ENCODE assay signal across 11 mouse cellular contexts in genomic region chr8:104542160-104542559, GRCm38 (mm10). TPM values are rescaled to one million over a fixed set of nuclear protein-coding genes. Genes with fewer than 3 reads are reported as not detected.
A peak's percentile ranks its signal among the peaks of the same experiment; 100 is the strongest.
DNase-seq lines count a peak whose midpoint lies in the region; ATAC-seq and TF ChIP-seq lines count a peak whose summit lies in the region.
"Had no signal": no experiment of that assay in that cellular context is flagged by ENCODE, and none has a peak within 500 bp of the region (broad histone marks: within the 10 kb centered on the region; RNA-seq: fewer than 3 reads in every experiment).

No protein-coding gene starts in this region.

- no peak overlapping the region for H3K4me3 ChIP-seq in hindbrain, embryonic 16.5 days (ENCODE audit: low read length)
- H3K4me3 ChIP-seq in hindbrain, embryonic 10.5 days, result no peak overlapping the region
- peak overlapping the region; percentile 73 for H3K4me3 ChIP-seq in layer of hippocampus, adult 2 months
- H3K4me3 ChIP-seq in myocyte, result no peak overlapping the region

- H3K4me1 ChIP-seq in hindbrain, embryonic 16.5 days (ENCODE audit: control insufficient read depth, insufficient read depth, low read depth, low read length), result peaks cover 17% of the 10 kb centered on the region
- H3K4me1 ChIP-seq in hindbrain, embryonic 10.5 days (replicated peaks), result peaks cover 19% of the 10 kb centered on the region

- no peak for TF ChIP-seq CTCF in layer of hippocampus, adult 2 months (conservative IDR thresholded peaks at IDR 0.05)

- peaks cover 33% of the 10 kb centered on the region for H3K27me3 ChIP-seq in hindbrain, embryonic 16.5 days (replicated peaks; ENCODE audit: control insufficient read depth, insufficient read depth, low read length)
- H3K27me3 ChIP-seq in hindbrain, embryonic 10.5 days (ENCODE audit: insufficient read depth, poor library complexity, severe bottlenecking), result peaks cover 75% of the 10 kb centered on the region
- peaks cover 31% of the 10 kb centered on the region for H3K27me3 ChIP-seq in myocyte (ENCODE audit: control insufficient read depth, insufficient read depth, insufficient read length)

- peak; percentile 37; the same call in 1 of the 2 replicates for ATAC-seq in cerebellum, adult (ENCODE audit: insufficient number of reproducible peaks, low FRiP score, low TSS enrichment)
- ATAC-seq in hindbrain, embryonic 16.5 days, result no peak
- ATAC-seq: Patski had no signal

- 8% methylated on average over 11 of the region's 11 CpGs for WGBS in hindbrain, embryonic 16.5 days
- 9% methylated on average over 11 of the region's 11 CpGs for WGBS in hindbrain, embryonic 10.5 days

- no peak overlapping the region; the same call in 1 of the 2 replicates for H3K9ac ChIP-seq in hindbrain, embryonic 16.5 days (ENCODE audit: low read depth, low read length)
- H3K9ac ChIP-seq: lung, embryonic 14.5 days had no signal

- no peaks in the 10 kb centered on the region for H3K36me3 ChIP-seq in hindbrain, embryonic 16.5 days (ENCODE audit: control insufficient read depth, insufficient read depth, low read length)
- no peaks in the 10 kb centered on the region for H3K36me3 ChIP-seq in hindbrain, embryonic 10.5 days
- no peaks in the 10 kb centered on the region for H3K36me3 ChIP-seq in myocyte (ENCODE audit: control insufficient read depth, insufficient read depth)

- no peaks in the 10 kb centered on the region for H3K79me2 ChIP-seq in myocyte (ENCODE audit: control insufficient read depth, insufficient read depth)

- no peak for TF ChIP-seq POLR2A in myocyte (IDR thresholded peaks at IDR 0.05; ENCODE audit: insufficient read length, low read depth)

- H3K9me3 ChIP-seq in hindbrain, embryonic 16.5 days (ENCODE audit: control insufficient read depth, low read length), result no peaks in the 10 kb centered on the region
- no peaks in the 10 kb centered on the region for H3K9me3 ChIP-seq in hindbrain, embryonic 10.5 days

- H3ac ChIP-seq in myocyte (ENCODE audit: control insufficient read depth, insufficient read length), result no peak overlapping the region

- H3K27ac ChIP-seq in hindbrain, embryonic 16.5 days (ENCODE audit: low read depth, low read length), result no peak overlapping the region
- H3K27ac ChIP-seq in hindbrain, embryonic 10.5 days, result no peak overlapping the region
- peak overlapping the region; percentile 96 for H3K27ac ChIP-seq in layer of hippocampus, adult 2 months

- no peak for DNase-seq in cerebellum, postnatal 4 days (ENCODE audit: low spot score in 2 of 2)
- no peak for DNase-seq in hindbrain, embryonic 10.5 days (ENCODE audit: low spot score)
- DNase-seq in layer of hippocampus, adult 2 months (ENCODE audit: low spot score in 2 of 2), result peak; percentile 67 to 79
- no peak for DNase-seq in spleen, postnatal 14 days (ENCODE audit: low spot score in 2 of 2)
- DNase-seq in lung, adult 18-20 months, result no peak
- DNase-seq: lung, embryonic 14.5 days; thymus, postnatal 14 days had no signal

- 0 out of 2 replicates have a peak overlapping the region, but pooled peaks have one; percentile 10 for H3K4me2 ChIP-seq in hindbrain, embryonic 16.5 days (ENCODE audit: low read length)
- peak overlapping the region; percentile 56 for H3K4me2 ChIP-seq in myocyte (ENCODE audit: low read depth)

TF ChIP-seq in myocyte, 11 proteins besides CTCF, POLR2A, EP300 and RAD21:
- TF ChIP-seq MYOG (IDR thresholded peaks at IDR 0.05; ENCODE audit: control insufficient read depth in 1 of 3, insufficient read depth in 1 of 3, insufficient read length in 2 of 3, low read depth in 2 of 3) (no peak), REST (IDR thresholded peaks at IDR 0.05; ENCODE audit: insufficient read depth, insufficient read length) (no peak), TCF12 (IDR thresholded peaks at IDR 0.05; ENCODE audit: insufficient read depth, poor library complexity, severe bottlenecking) (no peak), USF1 (IDR thresholded peaks at IDR 0.05; ENCODE audit: low read depth) (no peak), E2F4 (IDR thresholded peaks at IDR 0.05; ENCODE audit: insufficient read depth) (no peak), TCF3 (IDR thresholded peaks at IDR 0.05; ENCODE audit: insufficient read length, low read depth) (no peak), CEBPB (IDR thresholded peaks at IDR 0.05; ENCODE audit: insufficient read depth, poor library complexity, severe bottlenecking) (no peak), MAX (IDR thresholded peaks at IDR 0.05; ENCODE audit: low read depth) (no peak), MYOD1 (IDR thresholded peaks at IDR 0.05; ENCODE audit: control insufficient read depth in 1 of 3, insufficient read length in 2 of 3, low read depth in 2 of 3) (no peak)

RNA-seq across cellular contexts. Expression of gene Car7, which starts 7.7 kb away (rescaled TPM):
- 3.5 and 4.9 TPM in 2 replicates for polyA plus RNA-seq in hindbrain, embryonic 16.5 days (2015; fragmentation: Nextera tagmentation; extraction: Ambion mirVana)
- 0.90 and 1.4 TPM in 2 replicates for polyA plus RNA-seq in hindbrain, embryonic 10.5 days (2016; fragmentation: Nextera tagmentation; extraction: Ambion mirVana)
- 10 to 100 TPM; 19.3 to 19.7 TPM for total RNA-seq in layer of hippocampus, adult 2 months (2021)
- polyA plus RNA-seq in myocyte (2012; fragmentation: generic; extraction: Trizol), result 0.64 TPM

RNA-seq across cellular contexts. Expression of gene Nae1, which starts 7.7 kb away (rescaled TPM):
- 104 and 108 TPM in 2 replicates for polyA plus RNA-seq in hindbrain, embryonic 16.5 days (2015; fragmentation: Nextera tagmentation; extraction: Ambion mirVana)
- 121 and 126 TPM in 2 replicates for polyA plus RNA-seq in hindbrain, embryonic 10.5 days (2016; fragmentation: Nextera tagmentation; extraction: Ambion mirVana)
- total RNA-seq in layer of hippocampus, adult 2 months (2021), result 10 to 100 TPM; 44.5 to 46.3 TPM
- polyA plus RNA-seq in myocyte (2012; fragmentation: generic; extraction: Trizol), result 15.4 TPM

RNA-seq across cellular contexts. Expression of gene Terb1, which starts 32.5 kb away (rescaled TPM):
- 0.70 and 0.90 TPM in 2 replicates for polyA plus RNA-seq in hindbrain, embryonic 16.5 days (2015; fragmentation: Nextera tagmentation; extraction: Ambion mirVana)
- polyA plus RNA-seq in hindbrain, embryonic 10.5 days (2016; fragmentation: Nextera tagmentation; extraction: Ambion mirVana), result 0.12 and 0.29 TPM in 2 replicates
- 1 to 10 TPM in 1 of 2 experiments, under 1 TPM in 1; 0.76 to 1.0 TPM for total RNA-seq in layer of hippocampus, adult 2 months (2021)
- not detected for polyA plus RNA-seq in myocyte (2012; fragmentation: generic; extraction: Trizol)

RNA-seq across cellular contexts. Expression of gene Pdp2, which starts 49.1 kb away (rescaled TPM):
- polyA plus RNA-seq in hindbrain, embryonic 16.5 days (2015; fragmentation: Nextera tagmentation; extraction: Ambion mirVana), result 20.1 and 20.5 TPM in 2 replicates
- polyA plus RNA-seq in hindbrain, embryonic 10.5 days (2016; fragmentation: Nextera tagmentation; extraction: Ambion mirVana), result 12.7 and 13.3 TPM in 2 replicates
- total RNA-seq in layer of hippocampus, adult 2 months (2021), result 1 to 10 TPM; 8.7 to 9.1 TPM
- polyA plus RNA-seq in myocyte (2012; fragmentation: generic; extraction: Trizol), result 2.3 TPM

Comparison
In these comparisons a context has a peak if more than half of its experiments do, and no peak if none do; other contexts are left out.
1. DNase-seq: peak in layer of hippocampus, adult 2 months (2 of 2); none in cerebellum, postnatal 4 days (0 of 2), hindbrain, embryonic 10.5 days (single experiment), spleen, postnatal 14 days (0 of 2) and lung, adult 18-20 months (0 of 2).